Mouse (Mus musculus): ENCODE measurements around the gene Trpm4. TPM values are rescaled to one million over a fixed set of nuclear protein-coding genes. Genes with fewer than 3 reads are reported as not detected.
A peak's percentile ranks its signal among the peaks of the same experiment; 100 is the strongest.

The Trpm4 gene
- polyA plus RNA-seq, 1 experiment, result 18.9 TPM

GRCm38 (mm10) chr7:45304869-45305268 lies 28.7 kb downstream of the Trpm4 start:
- no peak overlapping the region for H3K27ac ChIP-seq (ENCODE audit: insufficient read depth, low read length)
- H3K4me3 ChIP-seq (ENCODE audit: low read depth, low read length), result peak overlapping the region; percentile 19
- H3K9ac ChIP-seq (ENCODE audit: low read depth, poor library complexity, severe bottlenecking), result 0 out of 2 replicates have a peak overlapping the region, but pooled peaks have one; percentile 9
- TF ChIP-seq POLR2A (IDR thresholded peaks at IDR 0.05; ENCODE audit: insufficient read depth, low read length) (no peak), EP300 (IDR thresholded peaks at IDR 0.05; ENCODE audit: insufficient read depth, low read depth, low read length) (no peak), CTCF (IDR thresholded peaks at IDR 0.05; ENCODE audit: low read depth, low read length) (no peak)
- H3K9me3 ChIP-seq (replicated peaks; ENCODE audit: control insufficient read depth, insufficient read depth, low read length, poor library complexity, severe bottlenecking), result no peaks in the 10 kb centered on the region
- H3K36me3 ChIP-seq (ENCODE audit: control insufficient read depth, insufficient read depth, low read length, poor library complexity, severe bottlenecking), result peaks cover 8% of the 10 kb centered on the region
- H3K27me3 ChIP-seq (ENCODE audit: control insufficient read depth, insufficient read depth, low read length, poor library complexity, severe bottlenecking), result no peaks in the 10 kb centered on the region
- H3K4me1 ChIP-seq (ENCODE audit: control insufficient read depth, insufficient read depth, low read length), result no peaks in the 10 kb centered on the region

GRCm38 (mm10) chr7:45302626-45303025 lies 31.0 kb downstream of the Trpm4 start:
- no peak overlapping the region for H3K4me3 ChIP-seq (ENCODE audit: low read depth, low read length)
- no peak for TF ChIP-seq CTCF (IDR thresholded peaks at IDR 0.05; ENCODE audit: low read depth, low read length)
- no peak for TF ChIP-seq EP300 (IDR thresholded peaks at IDR 0.05; ENCODE audit: insufficient read depth, low read depth, low read length)
- TF ChIP-seq POLR2A (IDR thresholded peaks at IDR 0.05; ENCODE audit: insufficient read depth, low read length), result no peak

GRCm38 (mm10) chr7:45300270-45300669 lies 33.3 kb downstream of the Trpm4 start:
- Histone ChIP-seq H3K4me3 (ENCODE audit: low read depth, low read length) (no peak overlapping the region), H3K36me3 (ENCODE audit: control insufficient read depth, insufficient read depth, low read length, poor library complexity, severe bottlenecking) (peaks cover 8% of the 10 kb centered on the region), H3K27ac (ENCODE audit: insufficient read depth, low read length) (no peak overlapping the region), H3K4me1 (ENCODE audit: control insufficient read depth, insufficient read depth, low read length) (no peaks in the 10 kb centered on the region), H3K27me3 (ENCODE audit: control insufficient read depth, insufficient read depth, low read length, poor library complexity, severe bottlenecking) (no peaks in the 10 kb centered on the region), H3K9me3 (replicated peaks; ENCODE audit: control insufficient read depth, insufficient read depth, low read length, poor library complexity, severe bottlenecking) (no peaks in the 10 kb centered on the region), H3K9ac (ENCODE audit: low read depth, poor library complexity, severe bottlenecking) (no peak overlapping the region)
- TF ChIP-seq CTCF (IDR thresholded peaks at IDR 0.05; ENCODE audit: low read depth, low read length), result peak; percentile 77
- TF ChIP-seq EP300 (IDR thresholded peaks at IDR 0.05; ENCODE audit: insufficient read depth, low read depth, low read length), result no peak
- TF ChIP-seq POLR2A (IDR thresholded peaks at IDR 0.05; ENCODE audit: insufficient read depth, low read length), result no peak

More at GRCm38 (mm10) chr7:45302626-45303025, 31.0 kb downstream of the Trpm4 start:
- no peak overlapping the region for H3K27ac ChIP-seq (ENCODE audit: insufficient read depth, low read length)
- H3K4me1 ChIP-seq (ENCODE audit: control insufficient read depth, insufficient read depth, low read length), result no peaks in the 10 kb centered on the region
- H3K9me3 ChIP-seq (replicated peaks; ENCODE audit: control insufficient read depth, insufficient read depth, low read length, poor library complexity, severe bottlenecking), result no peaks in the 10 kb centered on the region
- H3K9ac ChIP-seq (ENCODE audit: low read depth, poor library complexity, severe bottlenecking), result no peak overlapping the region
- H3K36me3 ChIP-seq (ENCODE audit: control insufficient read depth, insufficient read depth, low read length, poor library complexity, severe bottlenecking), result peaks cover 8% of the 10 kb centered on the region
- no peaks in the 10 kb centered on the region for H3K27me3 ChIP-seq (ENCODE audit: control insufficient read depth, insufficient read depth, low read length, poor library complexity, severe bottlenecking)

GRCm38 (mm10) chr7:45299752-45300151 lies 33.8 kb downstream of the Trpm4 start:
- no peaks in the 10 kb centered on the region for H3K4me1 ChIP-seq (ENCODE audit: control insufficient read depth, insufficient read depth, low read length)
- no peak overlapping the region for H3K27ac ChIP-seq (ENCODE audit: insufficient read depth, low read length)
- H3K27me3 ChIP-seq (ENCODE audit: control insufficient read depth, insufficient read depth, low read length, poor library complexity, severe bottlenecking), result no peaks in the 10 kb centered on the region
- no peak overlapping the region for H3K9ac ChIP-seq (ENCODE audit: low read depth, poor library complexity, severe bottlenecking)
- peaks cover 8% of the 10 kb centered on the region for H3K36me3 ChIP-seq (ENCODE audit: control insufficient read depth, insufficient read depth, low read length, poor library complexity, severe bottlenecking)
- TF ChIP-seq CTCF (IDR thresholded peaks at IDR 0.05; ENCODE audit: low read depth, low read length) (peak; percentile 80), EP300 (IDR thresholded peaks at IDR 0.05; ENCODE audit: insufficient read depth, low read depth, low read length) (no peak)
- no peak overlapping the region for H3K4me3 ChIP-seq (ENCODE audit: low read depth, low read length)
- H3K9me3 ChIP-seq (replicated peaks; ENCODE audit: control insufficient read depth, insufficient read depth, low read length, poor library complexity, severe bottlenecking), result no peaks in the 10 kb centered on the region

GRCm38 (mm10) chr7:45297563-45297962 lies 36.0 kb downstream of the Trpm4 start:
- Histone ChIP-seq H3K9ac (ENCODE audit: low read depth, poor library complexity, severe bottlenecking) (no peak overlapping the region), H3K4me3 (ENCODE audit: low read depth, low read length) (no peak overlapping the region), H3K9me3 (replicated peaks; ENCODE audit: control insufficient read depth, insufficient read depth, low read length, poor library complexity, severe bottlenecking) (peaks cover 2% of the 10 kb centered on the region; the same call in 1 of the 2 replicates), H3K4me1 (ENCODE audit: control insufficient read depth, insufficient read depth, low read length) (no peaks in the 10 kb centered on the region), H3K27ac (ENCODE audit: insufficient read depth, low read length) (no peak overlapping the region), H3K36me3 (ENCODE audit: control insufficient read depth, insufficient read depth, low read length, poor library complexity, severe bottlenecking) (no peaks in the 10 kb centered on the region), H3K27me3 (ENCODE audit: control insufficient read depth, insufficient read depth, low read length, poor library complexity, severe bottlenecking) (no peaks in the 10 kb centered on the region)
- TF ChIP-seq POLR2A (IDR thresholded peaks at IDR 0.05; ENCODE audit: insufficient read depth, low read length), result no peak
- no peak for TF ChIP-seq CTCF (IDR thresholded peaks at IDR 0.05; ENCODE audit: low read depth, low read length)

- no peak for TF ChIP-seq CTCF (IDR thresholded peaks at IDR 0.05; ENCODE audit: low read depth, low read length)
- TF ChIP-seq EP300 (IDR thresholded peaks at IDR 0.05; ENCODE audit: insufficient read depth, low read depth, low read length), result no peak
- TF ChIP-seq POLR2A (IDR thresholded peaks at IDR 0.05; ENCODE audit: insufficient read depth, low read length), result no peak
Measured at GRCm38 (mm10) chr7:45296626-45297025, 37.0 kb downstream of the Trpm4 start.

More at GRCm38 (mm10) chr7:45296626-45297025, 37.0 kb downstream of the Trpm4 start:
- Histone ChIP-seq H3K9ac (ENCODE audit: low read depth, poor library complexity, severe bottlenecking) (no peak overlapping the region), H3K27ac (ENCODE audit: insufficient read depth, low read length) (no peak overlapping the region), H3K4me1 (ENCODE audit: control insufficient read depth, insufficient read depth, low read length) (no peaks in the 10 kb centered on the region), H3K9me3 (replicated peaks; ENCODE audit: control insufficient read depth, insufficient read depth, low read length, poor library complexity, severe bottlenecking) (peaks cover 2% of the 10 kb centered on the region; the same call in 1 of the 2 replicates), H3K36me3 (ENCODE audit: control insufficient read depth, insufficient read depth, low read length, poor library complexity, severe bottlenecking) (no peaks in the 10 kb centered on the region), H3K27me3 (ENCODE audit: control insufficient read depth, insufficient read depth, low read length, poor library complexity, severe bottlenecking) (no peaks in the 10 kb centered on the region), H3K4me3 (ENCODE audit: low read depth, low read length) (no peak overlapping the region)

Data from ES-Bruce4 (cell line).